Mouse (Mus musculus): ENCODE data around the gene Ror2.

DNA sequence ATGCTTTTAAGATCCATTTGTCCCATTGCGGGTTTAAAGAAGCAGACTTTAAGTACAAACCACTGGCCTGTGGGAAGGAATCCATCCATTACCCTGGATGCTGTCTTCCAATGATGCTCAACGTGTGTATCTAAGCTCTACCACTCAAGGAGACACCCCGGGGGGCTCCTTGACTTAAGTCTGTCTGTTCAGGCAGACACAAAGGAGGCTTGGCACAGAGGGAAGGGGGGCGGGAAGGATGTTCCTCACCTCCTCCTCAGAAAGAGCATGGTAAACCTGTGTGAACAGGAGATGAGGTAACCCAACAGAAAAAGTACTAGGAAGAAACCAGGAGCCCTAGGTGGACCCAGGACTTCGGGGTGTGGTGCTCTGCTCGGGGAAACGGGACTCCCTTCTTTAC lies 50.0 kb downstream of the Ror2 start:
- TF ChIP-seq CTCF (IDR thresholded peaks at IDR 0.05; ENCODE audit: extremely low read depth, insufficient read length, insufficient replicate concordance, low read depth, low read length) (no peak), POLR2A (IDR thresholded peaks at IDR 0.05; ENCODE audit: low read depth, low read length) (no peak)

All from small intestine, adult 2 months (tissue).